ENCODE assay signal across 8 mouse cellular contexts in the genomic region with DNA sequence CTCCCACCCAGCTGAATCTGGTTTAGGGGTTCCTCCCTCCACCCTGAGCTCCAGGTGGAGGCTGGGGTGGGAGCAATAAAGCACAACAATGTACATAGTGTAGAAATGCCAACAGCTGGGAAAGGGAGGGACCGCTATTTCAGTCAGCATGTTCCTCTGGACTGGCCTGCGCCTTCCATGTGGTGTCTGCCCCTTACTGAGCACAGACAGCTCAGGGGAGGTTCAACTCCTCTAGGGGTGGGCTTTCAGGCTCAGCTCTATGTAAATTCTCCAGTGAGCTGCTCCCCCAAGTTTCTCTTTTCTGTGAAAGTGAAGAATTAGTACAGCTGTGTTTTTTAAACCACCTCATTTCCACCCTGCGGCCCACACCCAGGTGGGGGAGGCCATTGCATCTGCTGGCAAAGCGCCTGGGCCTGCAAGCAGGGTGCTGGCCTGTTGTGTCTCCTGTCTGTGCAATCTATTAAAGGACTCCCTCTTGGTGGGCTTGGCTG. TPM values are rescaled to one million over a fixed set of nuclear protein-coding genes. Genes with fewer than 3 reads are reported as not detected.
DNase-seq lines count a peak whose midpoint lies in the region; ATAC-seq and TF ChIP-seq lines count a peak whose summit lies in the region.

No protein-coding gene starts in this region.

- H3K4me1 ChIP-seq in forebrain, embryonic 16.5 days (replicated peaks; ENCODE audit: control insufficient read depth, insufficient read depth, low read length), result no peaks in the 10 kb centered on the region
- H3K4me1 ChIP-seq in intestine, embryonic 14.5 days (replicated peaks; ENCODE audit: control insufficient read depth, insufficient read depth, low read length), result peaks cover 23% of the 10 kb centered on the region
- H3K4me1 ChIP-seq in midbrain, embryonic 14.5 days (ENCODE audit: control insufficient read depth, insufficient read depth, low read length), result no peaks in the 10 kb centered on the region

- H3K9me3 ChIP-seq in forebrain, embryonic 16.5 days (ENCODE audit: control insufficient read depth, low read length), result no peaks in the 10 kb centered on the region
- H3K9me3 ChIP-seq in intestine, embryonic 14.5 days (ENCODE audit: control insufficient read depth, low read length), result no peaks in the 10 kb centered on the region
- no peaks in the 10 kb centered on the region for H3K9me3 ChIP-seq in midbrain, embryonic 14.5 days (ENCODE audit: control insufficient read depth, low read length)

- intact Hi-C loops in left cerebral cortex, postnatal 4 days (cut with DNase I), result no loop called here

- peak overlapping the region; percentile 84 for H3K27ac ChIP-seq in layer of hippocampus, adult 2 months
- peak overlapping the region; percentile 18; the same call in 1 of the 2 replicates for H3K27ac ChIP-seq in forebrain, embryonic 16.5 days (ENCODE audit: low read length)
- peak overlapping the region; percentile 80 for H3K27ac ChIP-seq in intestine, embryonic 14.5 days (ENCODE audit: low read depth)
- peak overlapping the region; percentile 49 for H3K27ac ChIP-seq in midbrain, embryonic 14.5 days (replicated peaks; ENCODE audit: low read depth, low read length)

- H3K9ac ChIP-seq in forebrain, embryonic 16.5 days (replicated peaks; ENCODE audit: low read depth, low read length), result no peak overlapping the region
- H3K9ac ChIP-seq in intestine, embryonic 14.5 days (ENCODE audit: low read length), result no peak overlapping the region
- no peak overlapping the region for H3K9ac ChIP-seq in midbrain, embryonic 14.5 days (replicated peaks; ENCODE audit: low read length)

- H3K4me2 ChIP-seq in forebrain, embryonic 16.5 days (ENCODE audit: low read length), result no peak overlapping the region
- H3K4me2 ChIP-seq in intestine, embryonic 14.5 days (ENCODE audit: low read length), result no peak overlapping the region
- no peak overlapping the region for H3K4me2 ChIP-seq in midbrain, embryonic 14.5 days (ENCODE audit: low read length)

- TF ChIP-seq CTCF in layer of hippocampus, adult 2 months (conservative IDR thresholded peaks at IDR 0.05), result no peak

- DNase-seq in layer of hippocampus, adult 2 months (ENCODE audit: low spot score in 2 of 2), result no peak
- DNase-seq in layer of hippocampus, postnatal 14 days (ENCODE audit: low spot score in 2 of 2), result no peak
- peak; percentile 54 for DNase-seq in adrenal gland, postnatal 25 days
- DNase-seq in intestine, embryonic 14.5 days (ENCODE audit: low spot score), result no peak
- DNase-seq in midbrain, embryonic 14.5 days, result no peak
- DNase-seq in layer of hippocampus, adult 8-10 months (ENCODE audit: low spot score in 2 of 2), result no peak
- DNase-seq in left cerebral cortex, postnatal 4 days, result no peak

- H3K27me3 ChIP-seq in forebrain, embryonic 16.5 days (replicated peaks; ENCODE audit: control insufficient read depth, insufficient read depth, low read length), result no peaks in the 10 kb centered on the region
- H3K27me3 ChIP-seq in intestine, embryonic 14.5 days (replicated peaks; ENCODE audit: control insufficient read depth, insufficient read depth, low read length), result no peaks in the 10 kb centered on the region
- H3K27me3 ChIP-seq in midbrain, embryonic 14.5 days (ENCODE audit: control insufficient read depth, insufficient read depth, low read length), result no peaks in the 10 kb centered on the region

- 92% methylated on average over 4 of the region's 4 CpGs for WGBS in forebrain, embryonic 16.5 days
- WGBS in intestine, embryonic 14.5 days, result 55% methylated on average over 4 of the region's 4 CpGs
- 92% methylated on average over 4 of the region's 4 CpGs for WGBS in midbrain, embryonic 14.5 days

- H3K4me3 ChIP-seq in layer of hippocampus, adult 2 months, result no peak overlapping the region
- no peak overlapping the region for H3K4me3 ChIP-seq in forebrain, embryonic 16.5 days (replicated peaks; ENCODE audit: low read length)
- H3K4me3 ChIP-seq in intestine, embryonic 14.5 days (ENCODE audit: low read depth, low read length), result no peak overlapping the region
- no peak overlapping the region for H3K4me3 ChIP-seq in midbrain, embryonic 14.5 days (replicated peaks; ENCODE audit: low read depth, low read length)

- peaks cover 48% of the 10 kb centered on the region for H3K36me3 ChIP-seq in forebrain, embryonic 16.5 days (ENCODE audit: control insufficient read depth, insufficient read depth)
- peaks cover 51% of the 10 kb centered on the region for H3K36me3 ChIP-seq in intestine, embryonic 14.5 days (ENCODE audit: control insufficient read depth, insufficient read depth, low read length)
- H3K36me3 ChIP-seq in midbrain, embryonic 14.5 days (ENCODE audit: control insufficient read depth, insufficient read depth, low read length), result peaks cover 58% of the 10 kb centered on the region

- ATAC-seq in forebrain, embryonic 16.5 days, result no peak
- peak; percentile 37; the same call in 1 of the 2 replicates for ATAC-seq in intestine, embryonic 14.5 days (replicated peaks; ENCODE audit: low FRiP score, low TSS enrichment, low read depth)
- no peak for ATAC-seq in midbrain, embryonic 14.5 days (ENCODE audit: low FRiP score, low TSS enrichment)

RNA-seq across cellular contexts. Expression of a gene that starts 9.6 kb away (rescaled TPM):
- total RNA-seq in layer of hippocampus, adult 2 months (2021), result 1,000 to 10,000 TPM; 1,589 to 1,677 TPM
- total RNA-seq in layer of hippocampus, postnatal 14 days (2021), result 1,000 to 10,000 TPM; 1,939 to 1,976 TPM
- 1,910 and 1,993 TPM in 2 replicates for total RNA-seq in adrenal gland, postnatal 25 days (2021)
- polyA plus RNA-seq in forebrain, embryonic 16.5 days (2015; fragmentation: Nextera tagmentation; extraction: Ambion mirVana), result 3,622 and 3,688 TPM in 2 replicates
- 5,694 and 5,748 TPM in 2 replicates for polyA plus RNA-seq in intestine, embryonic 14.5 days (2014; fragmentation: Nextera tagmentation; extraction: Ambion mirVana)
- polyA plus RNA-seq in midbrain, embryonic 14.5 days (2014; fragmentation: Nextera tagmentation; extraction: Ambion mirVana), result 3,781 and 4,177 TPM in 2 replicates
- total RNA-seq in layer of hippocampus, adult 8-10 months (2022), result 1,000 to 10,000 TPM; 1,319 to 1,646 (median 1,558) TPM
- 1,000 to 10,000 TPM; 2,159 to 2,195 TPM for total RNA-seq in left cerebral cortex, postnatal 4 days (2021)

RNA-seq across cellular contexts. Expression of a gene that starts 16.8 kb away (rescaled TPM):
- total RNA-seq in layer of hippocampus, adult 2 months (2021), result 100 to 1,000 TPM; 170 TPM
- total RNA-seq in layer of hippocampus, postnatal 14 days (2021), result 100 to 1,000 TPM; 165 to 169 TPM
- 61.5 and 63.4 TPM in 2 replicates for total RNA-seq in adrenal gland, postnatal 25 days (2021)
- polyA plus RNA-seq in forebrain, embryonic 16.5 days (2015; fragmentation: Nextera tagmentation; extraction: Ambion mirVana), result 36.7 and 40.4 TPM in 2 replicates
- 14.0 and 14.2 TPM in 2 replicates for polyA plus RNA-seq in intestine, embryonic 14.5 days (2014; fragmentation: Nextera tagmentation; extraction: Ambion mirVana)
- polyA plus RNA-seq in midbrain, embryonic 14.5 days (2014; fragmentation: Nextera tagmentation; extraction: Ambion mirVana), result 41.6 and 42.6 TPM in 2 replicates
- total RNA-seq in layer of hippocampus, adult 8-10 months (2022), result 100 to 1,000 TPM; 157 to 169 (median 159) TPM
- total RNA-seq in left cerebral cortex, postnatal 4 days (2021), result 100 to 1,000 TPM; 233 to 249 TPM

RNA-seq across cellular contexts. Expression of a gene that starts 38.6 kb away (rescaled TPM):
- total RNA-seq in layer of hippocampus, adult 2 months (2021), result 10 to 100 TPM; 43.6 to 47.3 TPM
- total RNA-seq in layer of hippocampus, postnatal 14 days (2021), result 10 to 100 TPM; 39.7 to 40.2 TPM
- 75.0 and 84.5 TPM in 2 replicates for total RNA-seq in adrenal gland, postnatal 25 days (2021)
- polyA plus RNA-seq in forebrain, embryonic 16.5 days (2015; fragmentation: Nextera tagmentation; extraction: Ambion mirVana), result 438 and 507 TPM in 2 replicates
- polyA plus RNA-seq in intestine, embryonic 14.5 days (2014; fragmentation: Nextera tagmentation; extraction: Ambion mirVana), result 510 and 552 TPM in 2 replicates
- polyA plus RNA-seq in midbrain, embryonic 14.5 days (2014; fragmentation: Nextera tagmentation; extraction: Ambion mirVana), result 341 and 379 TPM in 2 replicates
- 10 to 100 TPM; 26.4 to 39.8 (median 36.9) TPM for total RNA-seq in layer of hippocampus, adult 8-10 months (2022)
- 10 to 100 TPM; 35.4 to 44.5 TPM for total RNA-seq in left cerebral cortex, postnatal 4 days (2021)

Comparison
In these comparisons a context has a peak if more than half of its experiments do, and no peak if none do; other contexts are left out.
1. H3K27ac ChIP-seq: peak in every context shown above with its lines; median percentile 84 in layer of hippocampus, adult 2 months; 80 in intestine, embryonic 14.5 days; 49 in midbrain, embryonic 14.5 days; 18 in forebrain, embryonic 16.5 days.